Mouse (Mus musculus) olfactory bulb, adult 2 months (tissue): Measurements from ENCODE around the gene Gm44790.

ENCODE experiments used
- CTCF ChIP-seq: fragments of 200-500 bp; IDR thresholded peaks from 2 replicates; pipeline ENCODE4 v1.5.1; 2012; ENCODE audit warnings: low read depth, mild to moderate bottlenecking, low read length, moderate library complexity; ENCODE audit not compliant: insufficient read depth
- POLR2A ChIP-seq: fragments of 200-500 bp; IDR thresholded peaks from 2 replicates; pipeline ENCODE4 v1.6.1; 2012; ENCODE audit warnings: mild to moderate bottlenecking, low read depth, low read length, moderate library complexity; ENCODE audit not compliant: insufficient read depth

DNA sequence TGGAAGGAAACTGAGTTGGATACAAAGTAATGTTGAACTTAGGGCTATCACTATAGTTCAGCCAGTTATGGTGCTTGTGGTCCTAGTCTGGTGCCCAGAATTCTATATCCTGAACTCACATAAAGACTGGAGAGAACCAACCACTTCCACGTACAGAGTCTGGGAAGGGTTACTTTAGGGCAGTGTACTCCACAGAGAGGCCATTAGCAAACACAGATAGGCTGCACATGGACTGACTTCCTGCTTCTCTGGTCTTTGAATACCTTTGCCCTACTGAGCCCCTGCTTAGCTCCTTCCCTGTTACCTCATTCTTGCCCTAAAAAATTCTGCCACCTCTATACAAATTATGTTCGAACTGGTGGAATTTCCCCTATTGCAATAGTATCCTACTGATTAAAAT, 26.5 kb upstream of the Gm44790 start:
- no peak for TF ChIP-seq CTCF
- no peak for TF ChIP-seq POLR2A
